Mouse (Mus musculus) megakaryocyte progenitor cell, adult 5-6 weeks (primary cell): ENCODE results near the gene Dusp22. TPM values are rescaled to one million over a fixed set of nuclear protein-coding genes. Genes with fewer than 3 reads are reported as not detected.

Source experiments
- ATAC-seq: replicated peaks from 2 replicates; pipeline ENCODE4 v1.8.0; 2016; ENCODE audit warnings: mild to moderate bottlenecking, moderate TSS enrichment, inconsistent platforms; ENCODE audit not compliant: poor library complexity
- total RNA-seq, 2 experiments: library from RNA; stranded (forward) in 1 of 2; stranded (reverse) in 1 of 2; fragments of 157-497, 149-512 nt in 1 of 2; fragments of 200-1000 nt in 1 of 2; gene quantifications; 2 replicates each; pipeline versions ENCODE4 v1.2.3 to v1.2.4; 2015 to 2017

The Dusp22 gene
- total RNA-seq (2015) (1.9 and 5.2 TPM in 2 replicates), total RNA-seq (2017) (2.5 and 4.2 TPM in 2 replicates)

GRCm38 (mm10) chr13:30659613-30660505 lies at the start of gene Dusp22:
Gene Dusp22, plus strand, starts transcription at chr13:30659999.
- peak; percentile 97 for ATAC-seq

GRCm38 (mm10) chr13:30612079-30612794 lies 47.6 kb upstream of the Dusp22 start:
- ATAC-seq, result peak; percentile 97

DNA sequence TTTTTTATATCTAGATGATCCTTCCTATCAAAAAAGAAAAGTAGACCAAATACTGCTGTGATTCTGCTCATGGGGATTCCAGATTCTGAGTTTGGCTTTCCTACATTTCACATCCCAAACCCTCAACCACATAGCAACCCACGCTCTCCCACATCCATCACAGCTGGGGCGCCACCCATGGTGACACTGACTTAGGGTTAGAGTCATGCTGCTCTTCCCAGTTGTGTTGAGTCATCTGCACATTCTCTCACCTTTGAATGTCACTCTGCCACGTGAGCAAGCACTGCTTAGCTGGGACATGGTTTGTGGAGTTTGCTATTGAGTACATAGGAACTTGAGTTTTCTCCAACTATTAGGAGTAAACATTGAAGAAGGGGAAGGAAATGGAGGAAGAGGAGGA lies 40.1 kb upstream of the Dusp22 start:
- no peak for ATAC-seq

GRCm38 (mm10) chr13:30628195-30629048 lies 31.4 kb upstream of the Dusp22 start:
- peak; percentile 32; the same call in 1 of the 2 replicates for ATAC-seq

GRCm38 (mm10) chr13:30629794-30630410 lies 29.9 kb upstream of the Dusp22 start:
- peak; percentile 59 for ATAC-seq

- peak; percentile 66 for ATAC-seq
Measured at GRCm38 (mm10) chr13:30632998-30633397, 26.8 kb upstream of the Dusp22 start.

- ATAC-seq, result no peak
Measured at GRCm38 (mm10) chr13:30636453-30636852, 23.3 kb upstream of the Dusp22 start.

DNA sequence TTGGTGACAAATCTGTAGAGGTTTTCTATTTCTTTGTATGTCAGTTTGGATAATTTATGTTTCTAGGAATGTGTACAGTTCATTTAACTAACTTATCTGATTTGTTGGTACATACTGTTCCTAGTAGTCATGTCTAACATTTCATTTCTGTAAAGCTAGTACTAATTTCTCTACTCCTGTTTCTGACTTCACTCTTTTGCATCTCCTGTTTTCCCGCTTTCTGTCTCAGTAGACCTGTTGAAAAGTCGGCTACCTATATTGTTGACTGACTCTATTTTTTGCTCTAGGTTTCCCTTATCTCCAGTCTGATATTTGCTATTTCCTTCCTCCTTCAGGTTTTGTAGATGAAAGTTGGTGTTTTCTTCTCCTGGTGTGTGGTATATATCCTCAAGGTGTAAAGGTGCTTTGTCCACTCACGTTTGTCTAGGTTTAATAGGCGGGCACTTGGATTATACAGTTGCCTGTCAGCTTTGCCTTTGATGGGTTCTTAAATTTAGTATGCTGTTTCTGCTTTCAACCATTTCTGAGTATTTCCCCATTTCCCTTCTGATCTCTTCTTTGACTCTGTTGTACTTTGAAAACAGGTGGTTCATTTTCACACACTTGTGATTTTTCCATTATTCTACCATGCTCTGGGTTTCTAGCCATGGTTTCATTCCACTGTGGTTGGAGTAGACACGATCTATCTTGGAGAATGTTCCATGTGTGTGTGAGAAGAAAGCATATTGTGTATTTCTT lies 21.3 kb upstream of the Dusp22 start:
- no peak for ATAC-seq

DNA sequence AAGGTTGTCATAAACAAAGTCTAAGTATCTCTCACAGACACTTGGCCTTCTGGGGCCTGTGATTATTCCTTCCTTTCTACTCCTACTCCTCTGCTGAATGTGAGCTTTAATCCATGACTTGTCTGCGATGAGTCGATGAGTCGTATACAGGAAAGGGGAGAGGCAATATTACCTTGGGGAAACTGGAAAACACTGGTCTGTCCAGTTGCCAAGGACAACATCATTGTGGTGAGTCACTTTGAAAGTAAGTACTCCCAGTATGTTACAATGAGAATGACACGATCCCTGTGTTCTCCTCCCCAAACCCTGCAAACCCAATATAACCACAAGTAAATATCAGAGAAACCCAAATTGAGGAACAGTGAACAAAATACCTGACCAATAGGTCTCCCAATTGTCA lies 17.7 kb upstream of the Dusp22 start:
- no peak for ATAC-seq

GRCm38 (mm10) chr13:30648461-30648860 lies 11.3 kb upstream of the Dusp22 start:
- 0 out of 2 replicates have a peak, but pooled peaks have one; percentile 31 for ATAC-seq

GRCm38 (mm10) chr13:30649197-30649596 lies 10.6 kb upstream of the Dusp22 start:
- ATAC-seq, result no peak

DNA sequence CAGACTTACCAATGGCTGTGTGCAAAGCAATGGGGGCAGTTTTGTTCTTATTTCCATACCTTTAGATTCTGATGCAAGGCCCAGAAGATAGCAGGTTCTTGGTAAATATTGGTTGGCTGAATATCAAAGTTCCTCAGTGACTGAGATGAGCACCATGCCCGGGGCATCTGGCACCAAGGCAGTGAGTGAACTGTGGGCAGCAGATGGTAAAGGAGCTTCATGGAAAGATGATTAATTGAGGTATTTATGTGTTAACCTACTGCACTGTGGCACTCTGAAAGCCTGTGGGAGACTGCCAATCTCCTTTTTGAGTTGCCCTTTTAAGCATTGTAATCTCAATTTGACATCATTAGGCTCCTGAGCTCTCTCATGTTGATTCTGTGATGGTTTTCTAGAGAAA lies 9.1 kb upstream of the Dusp22 start:
- no peak for ATAC-seq

DNA sequence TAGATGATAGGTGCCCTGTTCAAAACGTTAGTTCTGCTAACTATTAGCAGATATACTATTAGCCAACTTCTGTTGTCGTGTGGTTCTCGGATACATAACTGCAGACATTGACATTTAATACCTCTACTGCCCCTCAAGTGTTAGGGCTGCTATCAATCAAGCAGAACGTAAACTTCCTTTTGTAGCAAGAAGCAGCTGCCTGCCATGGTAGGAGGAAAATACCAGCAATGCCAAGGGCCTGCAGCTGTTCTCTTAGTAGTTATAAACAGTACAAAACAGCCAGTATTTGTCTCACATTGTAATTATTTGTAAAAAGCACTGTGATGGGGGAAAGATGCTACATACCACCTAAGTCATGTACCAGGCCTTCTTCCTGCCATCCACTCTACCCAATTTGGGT lies 6.7 kb upstream of the Dusp22 start:
- ATAC-seq, result no peak

DNA sequence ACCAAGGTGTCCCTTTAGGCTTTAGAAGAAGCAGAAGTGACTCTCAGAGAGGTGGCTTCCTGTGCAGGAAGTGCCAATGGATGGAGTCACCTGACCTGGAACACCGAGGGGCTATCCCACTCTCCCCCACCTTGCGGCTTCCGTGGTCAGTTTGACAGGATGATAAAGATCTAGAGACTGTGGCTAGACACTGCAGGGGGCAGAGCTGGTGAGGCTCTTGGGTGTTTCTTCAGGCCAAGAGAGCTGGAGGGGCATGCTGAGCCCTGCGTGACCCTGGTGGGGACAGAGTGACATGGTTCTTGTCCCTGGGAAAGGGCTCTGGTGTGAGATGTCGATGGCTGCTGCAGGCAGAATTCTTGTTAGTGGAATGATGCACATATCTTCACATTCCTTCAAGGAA lies 5.3 kb upstream of the Dusp22 start:
- ATAC-seq, result no peak; the same call in 1 of the 2 replicates

DNA sequence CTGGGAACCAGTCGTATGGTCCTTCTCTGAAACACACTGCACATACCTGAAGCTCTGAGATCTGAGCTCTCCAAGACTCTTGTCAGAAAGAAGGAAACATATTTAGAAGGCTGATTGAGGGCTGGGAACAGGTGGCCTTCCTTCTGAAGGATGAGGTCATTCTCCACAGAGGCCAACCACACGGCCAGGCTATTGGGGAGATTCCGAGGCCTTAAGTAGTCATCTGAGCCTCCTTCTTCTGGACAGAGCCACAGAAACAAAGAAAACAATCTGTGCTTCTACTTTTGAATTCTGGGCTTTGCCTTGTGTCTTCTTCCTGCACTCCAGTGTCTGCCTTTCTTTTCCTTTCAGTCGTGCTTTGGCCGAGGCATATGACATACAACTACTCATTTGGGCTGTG lies 2.9 kb upstream of the Dusp22 start:
- ATAC-seq, result no peak

DNA sequence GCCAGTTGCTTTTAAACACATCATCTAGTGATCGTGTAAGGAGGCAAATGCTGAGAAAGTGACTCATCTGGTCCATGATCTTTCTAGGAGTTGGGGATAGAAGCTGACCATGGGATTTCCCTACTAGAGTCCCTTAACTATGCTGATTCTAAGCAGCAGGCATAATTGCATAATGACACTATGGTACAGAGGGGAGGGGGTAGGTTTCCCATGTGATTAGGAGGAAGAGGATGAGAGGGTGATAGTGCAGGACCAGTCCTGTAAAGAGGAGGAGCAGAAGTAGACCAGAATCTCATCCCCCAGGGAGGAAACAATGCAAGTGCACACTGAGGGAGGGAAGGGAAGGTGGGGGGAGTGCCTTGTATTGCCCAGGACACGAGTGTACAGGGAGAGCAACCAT lies 2.0 kb upstream of the Dusp22 start:
- ATAC-seq, result no peak

GRCm38 (mm10) chr13:30658201-30658996 lies 1.4 kb upstream of the Dusp22 start:
- no peak for ATAC-seq

GRCm38 (mm10) chr13:30665261-30665660 lies 5.5 kb downstream of the Dusp22 start:
- no peak for ATAC-seq

DNA sequence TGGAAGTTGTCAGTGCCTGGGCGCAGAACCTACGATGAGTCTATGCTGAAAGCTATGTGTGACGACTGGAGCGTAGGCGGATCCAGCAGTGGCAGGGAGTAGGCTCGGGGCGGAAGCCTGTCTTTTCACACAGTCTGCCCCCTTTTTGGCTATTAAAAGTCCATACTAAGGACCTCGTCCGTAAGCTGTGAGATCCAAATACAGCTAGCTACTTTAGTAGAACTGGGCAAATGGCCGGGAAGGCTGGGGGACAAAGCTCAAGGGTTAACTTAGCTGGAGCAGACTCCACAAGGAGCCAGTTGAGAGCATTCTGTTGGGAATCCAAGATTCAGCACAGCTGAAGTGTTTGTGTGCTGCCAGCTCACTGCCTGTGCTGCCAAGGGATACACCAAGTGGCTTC lies 6.7 kb downstream of the Dusp22 start:
- no peak for ATAC-seq
